Mouse (Mus musculus) ovary, postnatal 10 days (tissue): ENCODE results near the gene Aph1c.
"Not testable (repeated sequence)": the region's sequence is repeated elsewhere in the genome, so short reads cannot be mapped to it uniquely, and the experiment has no call there.

Experiments used
- DNase-seq: peaks from one replicate; pipeline ENCODE4 v3.0.0; 2022; ENCODE audit warnings: low spot score

Aph1c gene

DNA sequence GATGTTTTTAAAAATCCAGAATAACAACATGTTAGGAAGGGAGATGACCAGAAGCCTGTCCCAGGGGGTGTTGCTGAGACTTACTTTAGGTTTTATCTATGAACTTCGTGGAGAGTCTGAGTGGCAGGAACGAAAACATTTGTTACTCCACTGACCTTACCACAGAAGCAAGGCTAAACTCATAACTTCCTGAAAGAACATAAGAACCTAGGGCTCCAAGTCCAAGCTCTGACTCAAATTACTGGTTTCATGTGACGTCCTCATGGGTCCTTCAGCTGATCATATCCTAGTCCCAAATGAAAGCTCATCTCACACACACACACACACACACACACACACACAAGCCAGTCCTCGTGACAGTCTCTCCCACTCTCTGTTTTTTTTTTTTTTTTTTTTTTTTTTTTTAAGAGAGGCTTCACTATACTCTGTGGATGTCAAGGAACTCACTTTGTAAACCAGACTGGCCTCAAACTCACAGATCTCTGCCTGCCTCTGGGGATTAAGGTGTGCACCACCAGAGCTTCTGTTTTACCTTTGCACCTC is 2.1 kb downstream of the Aph1c start:
- DNase-seq, result no peak

DNA sequence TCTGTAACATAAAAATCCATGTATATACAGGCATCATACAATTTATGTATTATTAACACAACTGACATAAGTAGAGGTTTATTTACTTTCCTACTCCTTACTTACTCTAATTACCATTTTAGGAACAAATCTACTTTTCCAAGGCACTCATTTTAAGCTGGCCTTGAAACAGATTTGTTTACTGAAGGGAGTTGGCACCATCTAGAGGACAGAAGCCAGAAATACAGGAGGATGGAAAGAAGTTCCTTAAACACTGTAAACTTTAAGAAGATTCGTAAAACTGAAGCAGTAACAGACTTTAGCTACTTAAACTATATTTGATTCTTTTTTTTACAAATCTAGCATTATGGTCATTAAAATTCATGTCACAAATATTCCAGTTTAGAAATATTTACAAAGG is 8.5 kb downstream of the Aph1c start:
- DNase-seq, result no peak

DNA sequence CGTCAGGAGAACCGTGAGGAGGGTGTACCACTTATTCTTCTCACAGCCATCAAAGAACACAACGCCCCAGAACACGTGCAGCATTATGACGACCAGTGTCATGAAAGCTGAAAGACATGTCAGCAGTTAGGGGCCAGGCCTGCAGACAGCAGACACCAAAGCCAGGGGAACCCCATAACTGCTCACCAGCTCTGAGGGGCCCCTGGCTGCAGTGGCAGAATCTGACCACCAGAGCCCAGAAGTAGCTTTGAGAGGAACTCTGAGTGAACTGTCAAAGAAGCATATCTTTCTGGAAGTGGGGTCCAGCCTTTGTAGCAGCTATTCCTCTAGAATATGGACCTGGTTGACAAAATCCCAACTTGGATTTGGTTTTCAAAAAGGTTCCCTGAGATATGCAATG is 12.3 kb downstream of the Aph1c start:
- not testable (repeated sequence) for DNase-seq

DNA sequence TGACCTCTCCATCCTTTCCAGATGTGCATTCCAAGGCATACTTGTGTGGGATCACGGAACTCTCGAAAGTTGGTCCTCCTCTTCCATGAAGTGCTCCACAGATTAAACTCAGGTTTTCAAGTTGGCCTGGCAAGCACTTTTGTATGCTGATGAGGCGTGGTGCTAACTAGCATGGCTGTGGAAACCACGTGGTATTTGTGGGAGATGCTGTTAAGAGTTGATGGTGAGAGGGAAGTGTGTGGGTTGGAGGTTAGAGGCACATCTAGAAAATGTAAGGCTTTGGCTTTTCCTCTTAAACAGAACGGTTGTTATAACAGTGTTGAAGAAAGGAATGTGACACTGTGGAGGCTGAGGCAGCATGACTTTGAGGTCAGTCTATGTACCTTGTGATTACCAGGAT is 13.5 kb downstream of the Aph1c start:
- DNase-seq, result no peak

DNA sequence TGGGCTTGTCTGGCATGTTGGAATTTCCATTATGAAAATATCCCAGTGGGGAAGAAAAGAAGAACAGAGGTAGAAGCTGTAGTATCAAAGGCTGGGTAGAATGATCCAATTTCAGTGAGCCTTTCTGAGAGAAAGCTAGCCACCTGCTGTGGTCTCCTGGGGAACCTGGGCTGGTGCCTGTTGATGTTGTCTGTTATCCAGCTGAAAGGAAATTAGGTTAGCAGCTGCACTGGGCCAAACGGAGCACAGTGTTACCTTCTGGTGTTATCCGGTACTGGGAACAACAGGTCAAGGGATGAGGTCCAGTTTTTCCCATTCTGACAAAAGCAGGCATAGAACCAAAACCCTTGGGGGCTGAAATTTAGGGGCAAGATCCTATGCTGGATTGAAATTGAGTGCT is 21.1 kb downstream of the Aph1c start:
- no peak for DNase-seq

DNA sequence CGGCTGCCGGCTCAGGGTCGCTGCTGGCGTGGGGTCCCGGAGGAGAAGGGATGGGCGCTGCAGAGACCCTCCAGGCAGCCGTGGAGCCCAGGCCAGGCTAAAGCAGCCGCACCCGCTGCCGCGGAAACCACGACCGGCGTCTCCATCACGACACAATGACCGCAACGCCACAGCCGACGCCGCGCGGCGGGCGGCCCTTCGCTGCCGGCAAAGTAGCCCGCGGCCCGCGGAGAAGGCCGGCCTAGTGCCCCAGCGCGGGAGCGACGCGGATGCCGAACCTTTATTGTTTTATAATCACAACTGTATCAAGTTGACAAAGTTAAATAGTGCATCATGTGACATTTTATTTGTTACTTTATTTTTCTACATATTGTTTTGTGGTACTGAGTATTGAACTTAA is 28.6 kb downstream of the Aph1c start:
- DNase-seq, result not testable (repeated sequence)

DNA sequence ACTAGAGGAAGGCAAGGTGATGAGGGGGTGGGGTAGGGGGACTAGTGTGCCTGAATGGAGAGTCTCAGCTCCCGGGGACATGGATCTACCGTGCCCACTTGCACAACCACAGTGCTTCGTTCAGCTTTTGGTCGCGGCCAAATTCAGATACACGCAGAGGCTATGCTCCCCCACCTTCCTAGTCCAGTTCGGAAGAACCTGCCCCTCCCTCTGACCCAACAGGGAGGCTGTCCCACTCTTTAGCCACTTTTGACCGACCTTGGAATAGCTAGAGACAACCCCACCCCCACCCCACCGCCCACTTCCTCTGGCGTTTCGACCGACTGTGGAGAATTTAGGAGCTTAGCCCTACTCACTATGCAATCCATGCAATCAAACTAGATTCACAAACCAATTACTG is 32.6 kb downstream of the Aph1c start:
- DNase-seq, result no peak

DNA sequence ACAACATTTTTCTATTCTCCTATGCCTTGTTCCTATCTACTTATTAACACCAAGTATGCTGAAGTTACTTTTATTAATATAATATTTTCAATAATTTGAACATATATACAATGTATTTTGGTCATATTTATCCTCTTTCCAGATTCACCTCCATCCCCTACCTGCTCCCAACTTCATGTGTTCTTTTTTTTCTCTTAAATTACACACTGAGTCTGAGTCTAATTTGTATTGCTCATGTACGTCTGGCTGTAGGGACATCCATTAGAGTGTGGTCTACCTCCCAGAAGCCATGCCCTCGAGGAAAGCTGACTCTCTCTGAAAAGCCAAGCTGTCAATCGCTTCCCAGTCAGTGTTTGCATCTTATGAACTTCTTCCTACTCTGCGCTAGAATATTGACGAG is 37.8 kb downstream of the Aph1c start, which contains the start of gene Gm10647:
Gene Gm10647, plus strand, starts transcription at position 301 of the 400 bp plus-strand sequence.
- no peak for DNase-seq

DNA sequence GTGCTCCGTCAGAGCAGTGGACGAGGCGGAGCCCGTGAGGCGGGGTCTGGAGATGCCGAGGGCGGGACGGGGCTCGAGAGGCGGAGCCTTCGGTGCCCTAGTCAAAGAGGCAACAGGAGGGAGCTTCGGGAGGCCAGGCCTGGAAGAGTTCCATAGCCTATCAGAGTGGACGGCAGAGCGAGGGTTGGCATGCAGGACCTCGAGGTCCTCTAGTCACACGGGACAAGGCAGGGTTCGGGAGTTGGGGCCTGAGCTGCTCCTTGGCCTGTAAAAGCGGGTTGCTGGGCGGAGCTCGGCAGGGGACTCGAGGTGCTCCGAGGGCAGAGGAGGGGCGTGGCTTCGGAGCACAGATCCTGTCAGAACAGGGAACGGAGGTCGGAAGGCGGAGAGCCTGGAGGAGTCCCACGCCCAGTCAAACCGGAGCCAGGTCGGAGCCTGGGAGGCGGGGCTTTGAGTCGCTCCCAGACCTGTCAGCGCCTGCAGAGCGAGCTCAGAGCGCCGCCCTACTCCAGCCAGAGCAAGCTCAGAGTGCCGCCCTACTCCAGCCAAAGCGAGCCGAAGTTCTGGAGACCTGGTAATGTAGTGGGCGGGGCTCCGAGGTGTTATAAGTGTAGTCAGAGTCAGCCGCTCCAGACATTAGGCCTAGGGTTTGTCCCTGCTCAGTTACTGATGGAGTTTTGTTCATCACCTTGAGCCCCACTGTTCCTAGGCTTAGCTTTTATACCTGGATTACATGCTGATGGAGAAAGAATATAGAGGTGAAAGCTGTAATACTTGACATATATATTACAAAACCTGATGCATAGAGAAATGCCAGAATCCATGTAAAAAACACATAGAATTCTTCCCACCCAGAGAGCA is 38.8 kb downstream of the Aph1c start, which contains the start of gene Aph1b:
Gene Aph1b, minus strand, starts transcription at position 27 of the 861 bp plus-strand sequence.
- peak; percentile 83 for DNase-seq

DNA sequence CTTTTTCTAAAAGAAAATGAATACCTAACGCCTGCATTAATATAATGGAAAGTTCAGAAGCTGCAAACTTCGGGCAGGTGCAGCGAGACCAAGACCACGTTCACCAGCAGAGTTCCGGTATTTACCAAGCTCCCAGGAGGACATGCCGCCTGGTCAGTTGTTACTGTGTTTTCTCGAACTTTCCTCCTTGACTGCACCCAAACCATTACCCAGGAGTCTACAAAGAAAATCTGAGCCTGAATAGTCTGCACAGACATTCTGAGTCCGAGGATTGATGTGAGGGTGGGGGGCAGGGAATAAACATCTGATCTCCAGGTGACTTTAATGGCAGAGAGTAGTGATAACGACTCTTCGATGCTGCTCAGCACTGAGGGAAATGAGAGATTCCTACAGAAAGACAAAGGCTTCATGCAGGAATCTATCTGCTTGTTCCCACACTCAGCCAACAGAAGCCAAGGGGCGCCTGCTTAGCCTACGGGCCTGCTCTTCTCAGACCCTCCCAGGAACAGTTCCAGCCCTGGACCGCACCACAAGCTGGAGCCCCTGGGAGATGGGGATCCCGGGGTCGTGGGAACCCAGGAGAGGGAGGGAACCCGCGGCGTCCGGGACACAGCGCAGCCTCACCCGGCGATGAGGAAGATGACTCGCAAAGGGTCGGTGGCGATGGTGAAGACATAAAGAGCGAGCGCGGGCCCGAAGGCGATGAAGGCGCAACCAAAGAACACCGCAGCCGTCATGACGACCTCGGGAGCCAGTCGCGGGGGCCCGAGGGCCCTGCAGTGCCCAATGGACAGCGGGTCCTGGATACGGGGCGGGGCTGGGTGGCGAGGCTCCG is 39.7 kb downstream of the Aph1c start:
- no peak for DNase-seq

DNA sequence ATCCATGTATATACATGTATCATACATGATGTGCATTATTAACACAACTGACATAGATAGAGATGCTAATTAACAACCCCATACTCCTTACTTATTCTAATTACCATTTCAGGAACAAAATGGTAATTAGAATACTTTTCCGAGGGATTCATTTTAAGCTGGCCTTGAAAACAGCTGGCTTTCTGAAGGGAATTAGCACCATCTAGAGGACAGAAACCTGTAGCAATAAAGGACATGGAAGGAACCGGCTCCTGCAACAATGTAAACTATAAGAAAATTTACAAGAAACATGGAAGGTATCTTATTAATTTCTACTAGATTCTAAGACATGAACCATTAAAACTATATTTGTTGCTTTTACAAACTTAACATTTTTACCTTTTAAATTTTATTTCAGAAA is 46.7 kb downstream of the Aph1c start:
- DNase-seq, result no peak

DNA sequence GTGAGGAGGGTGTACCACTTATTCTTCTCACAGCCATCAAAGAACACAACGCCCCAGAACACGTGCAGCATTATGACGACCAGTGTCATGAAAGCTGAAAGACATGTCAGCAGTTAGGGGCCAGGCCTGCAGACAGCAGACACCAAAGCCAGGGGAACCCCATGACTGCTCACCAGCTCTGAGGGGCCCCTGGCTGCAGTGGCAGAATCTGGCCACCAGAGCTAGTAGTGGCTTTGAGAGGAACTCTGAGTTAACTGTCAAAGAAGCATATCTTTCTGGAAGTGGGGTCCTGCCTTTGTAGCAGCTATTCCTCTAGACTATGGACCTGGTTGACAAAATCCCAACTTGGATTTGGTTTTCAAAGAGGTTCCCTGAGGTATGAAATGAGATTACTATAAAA is 50.0 kb downstream of the Aph1c start:
- not testable (repeated sequence) for DNase-seq

DNA sequence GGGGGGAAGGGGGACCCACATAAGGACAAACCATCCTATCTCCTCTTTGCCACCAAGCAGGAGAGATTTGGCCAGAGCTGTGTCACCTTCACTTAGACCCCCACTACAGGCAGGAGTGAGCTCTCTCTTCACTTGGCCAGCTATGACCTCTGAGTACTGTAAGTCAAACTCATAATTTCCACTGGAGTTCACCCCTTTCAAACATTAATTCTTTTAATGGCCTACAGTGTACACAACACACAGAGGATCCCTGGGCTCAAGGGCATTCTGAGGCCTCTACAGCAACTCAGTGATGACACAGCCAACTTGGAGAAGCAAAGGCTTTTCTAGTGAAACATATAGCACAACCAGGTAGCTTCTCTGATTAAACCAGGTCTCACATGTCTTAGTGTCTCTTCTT is 63.8 kb downstream of the Aph1c start:
- no peak for DNase-seq

DNA sequence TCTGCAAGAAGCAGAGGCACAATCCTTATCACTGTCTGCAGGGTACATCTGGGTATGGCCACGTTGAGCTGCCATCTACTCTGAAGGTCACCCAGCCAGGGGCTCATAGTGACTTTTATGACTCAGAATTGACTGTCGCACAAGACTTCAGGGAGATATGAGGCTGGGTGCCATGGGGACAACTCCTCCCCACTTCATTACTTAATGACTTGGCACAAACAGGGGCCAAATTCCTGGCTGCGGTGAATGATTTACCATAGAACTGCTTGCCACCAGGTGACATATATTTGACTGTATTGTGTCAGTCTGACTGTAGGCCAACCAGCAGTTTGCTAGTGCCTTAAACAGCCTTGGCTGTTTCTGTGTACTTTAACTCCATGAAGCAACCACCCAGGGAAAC is 65.3 kb downstream of the Aph1c start:
- DNase-seq, result no peak

DNA sequence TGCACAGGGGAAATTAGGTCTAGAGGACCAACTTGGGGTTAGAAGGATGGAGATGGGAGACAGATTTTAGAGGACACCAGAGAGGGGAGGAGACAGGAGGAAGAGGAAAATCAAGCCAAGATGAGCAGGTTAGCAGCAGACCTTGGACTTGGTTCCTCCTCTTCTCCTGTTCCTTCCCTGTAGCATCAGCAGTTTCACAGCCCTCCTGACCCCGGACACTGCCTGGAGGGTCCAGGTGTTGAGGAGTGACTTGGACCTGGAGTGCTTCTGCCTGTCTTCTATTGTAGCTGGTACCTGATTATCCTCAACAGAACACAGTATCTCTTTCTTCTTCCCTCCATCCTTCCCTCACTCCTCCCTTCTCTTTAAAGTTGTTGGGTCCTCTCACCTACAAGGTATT is 65.8 kb downstream of the Aph1c start:
- DNase-seq, result no peak
